Mouse (Mus musculus) midbrain, embryonic 14.5 days (tissue): ENCODE measurements at regions not wholly inside any gene's neighbourhood (a gene's known extent, or its start where the extent isn't known, plus 50 kb on each side); places are given as distances from the start of the nearest gene placed in this dataset.

ENCODE experiments used
- ATAC-seq: fragments of 200-750 bp; cut with Nextera tagmentation; 2 replicates; pipeline ENCODE4 v1.8.0; 2017; ENCODE audit warnings: moderate number of reproducible peaks, moderate library complexity; ENCODE audit not compliant: low FRiP score, low TSS enrichment
- DNase-seq: peaks from one replicate; pipeline ENCODE4 v3.0.0-alpha.2; 2015
- H3K27ac ChIP-seq: fragments of 300-500 bp; sonication (generic); replicated peaks from 2 replicates; pipeline ENCODE4 v1.5.1; 2014; ENCODE audit warnings: mild to moderate bottlenecking, low read depth, low read length, moderate library complexity
- H3K27me3 ChIP-seq: fragments of 300-500 bp; sonication (generic); 2 replicates; pipeline ENCODE4 v1.6.1; 2014; ENCODE audit warnings: low read length, control low read depth, mixed read lengths; ENCODE audit not compliant: control insufficient read depth, insufficient read depth
- H3K36me3 ChIP-seq: fragments of 300-500 bp; sonication (generic); 2 replicates; pipeline ENCODE4 v1.6.1; 2014; ENCODE audit warnings: low read length, control low read depth; ENCODE audit not compliant: control insufficient read depth, insufficient read depth
- H3K4me1 ChIP-seq: fragments of 300-500 bp; sonication (generic); 2 replicates; pipeline ENCODE4 v1.6.1; 2014; ENCODE audit warnings: mild to moderate bottlenecking, antibody characterized with exemption, low read length, control low read depth; ENCODE audit not compliant: control insufficient read depth, insufficient read depth
- H3K4me2 ChIP-seq: fragments of 300-500 bp; sonication (generic); 2 replicates; pipeline ENCODE4 v1.6.1; 2014; ENCODE audit warnings: mild to moderate bottlenecking, low read length, moderate library complexity
- H3K4me3 ChIP-seq: fragments of 300-500 bp; sonication (generic); replicated peaks from 2 replicates; pipeline ENCODE4 v1.5.1; 2014; ENCODE audit warnings: low read depth, low read length
- H3K9ac ChIP-seq: fragments of 300-500 bp; sonication (generic); replicated peaks from 2 replicates; pipeline ENCODE4 v1.6.1; 2014; ENCODE audit warnings: mild to moderate bottlenecking, low read length, moderate library complexity
- H3K9me3 ChIP-seq: fragments of 300-500 bp; sonication (generic); 2 replicates; pipeline ENCODE4 v1.6.1; 2016; ENCODE audit warnings: low read length, control low read depth, mixed read lengths; ENCODE audit not compliant: control insufficient read depth
- WGBS: fragments of 180-500 bp; shearing (Covaris S2); extraction: QIAGEN DNeasy Blood & Tissue Kit; methylation state at CpG from one replicate; pipeline ENCODE4 v1.1.7; 2014; 5-methylcytosine and 5-hydroxymethylcytosine counted together

DNA sequence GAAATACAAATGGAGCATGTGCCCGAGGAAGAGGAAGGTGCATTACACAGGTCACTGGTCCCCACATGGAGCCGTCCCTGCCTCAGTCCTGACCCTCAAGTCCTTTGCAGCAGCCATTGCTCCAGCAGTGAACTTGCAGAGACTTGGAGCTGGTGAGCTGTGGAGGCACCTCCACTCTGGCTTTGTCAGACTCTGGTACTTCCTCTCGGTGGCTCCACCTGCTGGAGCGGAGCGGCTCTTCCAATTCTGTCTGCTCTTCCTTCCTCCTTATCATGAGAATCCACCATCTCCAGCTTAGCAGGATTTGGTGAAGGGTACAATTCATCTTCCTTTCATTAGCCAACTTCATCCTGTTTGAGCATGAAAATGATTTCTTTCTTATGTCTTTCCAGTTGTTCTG is 149.3 kb upstream of the Slc7a14 start:
- H3K4me2 ChIP-seq, result no peak overlapping the region
- no peak overlapping the region for H3K4me3 ChIP-seq
- no peak overlapping the region for H3K27ac ChIP-seq
- no peaks in the 10 kb centered on the region for H3K36me3 ChIP-seq
- no peak overlapping the region for H3K9ac ChIP-seq
- ATAC-seq (no peak), DNase-seq (peak; percentile 58)
- H3K27me3 ChIP-seq, result no peaks in the 10 kb centered on the region
- 61% methylated on average over 5 of the region's 5 CpGs for WGBS
- no peaks in the 10 kb centered on the region for H3K4me1 ChIP-seq
- H3K9me3 ChIP-seq, result no peaks in the 10 kb centered on the region

DNA sequence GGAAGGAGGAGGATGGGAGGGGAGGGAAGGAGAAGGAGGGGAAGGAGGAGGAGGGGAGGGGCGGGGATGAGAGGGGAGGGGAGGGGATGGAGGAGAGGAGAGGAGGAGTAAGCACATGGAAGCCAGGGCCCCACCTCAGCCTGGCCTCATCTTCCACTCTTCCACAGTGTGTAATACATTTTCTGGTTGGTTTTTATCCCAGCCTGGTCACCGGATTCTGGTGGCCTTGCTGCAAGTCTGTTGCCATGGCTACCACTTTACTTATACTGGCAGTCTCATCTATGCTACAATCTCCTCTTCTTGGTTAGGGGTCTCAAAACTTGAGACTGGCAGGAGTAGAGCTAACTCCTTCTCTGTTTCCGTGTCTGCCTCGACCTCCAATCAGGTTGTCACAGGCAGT is 147.8 kb upstream of the Slc7a14 start:
- WGBS, result 29% methylated on average over 4 of the region's 4 CpGs
- H3K4me1 ChIP-seq, result no peaks in the 10 kb centered on the region
- H3K9me3 ChIP-seq, result no peaks in the 10 kb centered on the region
- no peaks in the 10 kb centered on the region for H3K36me3 ChIP-seq
- no peak overlapping the region for H3K9ac ChIP-seq
- no peak overlapping the region for H3K27ac ChIP-seq
- no peak overlapping the region for H3K4me2 ChIP-seq
- no peak overlapping the region for H3K4me3 ChIP-seq
- DNase-seq (peak; percentile 66), ATAC-seq (no peak; the same call in 1 of the 2 replicates)
- no peaks in the 10 kb centered on the region for H3K27me3 ChIP-seq

DNA sequence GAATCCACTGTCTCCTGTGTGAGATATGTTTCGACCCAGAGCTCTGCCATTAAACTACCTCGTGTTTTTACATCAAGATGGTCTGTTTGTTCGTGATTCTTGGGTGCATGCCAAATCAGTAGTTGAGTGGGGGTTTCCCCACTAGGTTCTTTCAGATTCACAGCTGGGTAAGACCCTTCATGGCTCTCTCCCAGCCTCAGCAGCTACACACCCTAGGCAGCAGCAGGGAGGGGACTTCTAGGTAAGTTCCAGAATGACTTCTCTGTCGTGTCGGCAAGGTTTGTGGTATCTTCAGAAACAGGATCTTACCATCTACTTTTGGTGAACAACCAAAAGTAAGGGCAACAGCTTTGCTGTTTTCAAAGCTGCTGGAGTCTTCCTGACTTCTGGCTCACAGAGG is 144.9 kb upstream of the Slc7a14 start:
- Histone ChIP-seq H3K4me1 (no peaks in the 10 kb centered on the region), H3K27ac (no peak overlapping the region), H3K9ac (no peak overlapping the region), H3K36me3 (no peaks in the 10 kb centered on the region), H3K4me2 (no peak overlapping the region), H3K27me3 (no peaks in the 10 kb centered on the region), H3K9me3 (no peaks in the 10 kb centered on the region), H3K4me3 (no peak overlapping the region)
- DNase-seq, result no peak
- 81% methylated on average over 5 of the region's 5 CpGs for WGBS
- ATAC-seq, result no peak

DNA sequence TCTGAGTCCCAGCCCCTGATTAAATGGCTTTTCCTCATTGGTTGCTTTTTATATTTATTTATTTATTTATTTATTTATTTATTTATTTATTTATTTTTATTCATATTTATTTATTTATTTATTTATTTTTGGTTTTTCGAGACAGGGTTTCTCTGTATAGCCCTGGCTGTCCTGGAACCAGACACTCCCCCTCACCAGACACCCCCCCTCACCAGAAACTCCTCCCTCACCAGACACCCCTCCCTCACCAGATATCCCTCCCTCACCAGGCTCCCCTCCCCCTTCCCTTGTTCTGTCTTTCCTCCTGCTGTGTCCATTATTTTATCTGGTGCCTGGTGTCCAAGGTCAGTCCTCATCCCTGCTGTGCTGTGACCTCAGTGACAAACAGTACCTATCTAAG is 134.7 kb upstream of the Slc7a14 start:
- Histone ChIP-seq H3K27me3 (no peaks in the 10 kb centered on the region), H3K4me2 (no peak overlapping the region), H3K4me3 (no peak overlapping the region), H3K9ac (no peak overlapping the region), H3K27ac (no peak overlapping the region), H3K36me3 (no peaks in the 10 kb centered on the region), H3K9me3 (no peaks in the 10 kb centered on the region), H3K4me1 (no peaks in the 10 kb centered on the region)
- DNase-seq, result no peak
- peak; percentile 64 for ATAC-seq
- WGBS, result 100% methylated on average over 1 of the region's 1 CpGs

DNA sequence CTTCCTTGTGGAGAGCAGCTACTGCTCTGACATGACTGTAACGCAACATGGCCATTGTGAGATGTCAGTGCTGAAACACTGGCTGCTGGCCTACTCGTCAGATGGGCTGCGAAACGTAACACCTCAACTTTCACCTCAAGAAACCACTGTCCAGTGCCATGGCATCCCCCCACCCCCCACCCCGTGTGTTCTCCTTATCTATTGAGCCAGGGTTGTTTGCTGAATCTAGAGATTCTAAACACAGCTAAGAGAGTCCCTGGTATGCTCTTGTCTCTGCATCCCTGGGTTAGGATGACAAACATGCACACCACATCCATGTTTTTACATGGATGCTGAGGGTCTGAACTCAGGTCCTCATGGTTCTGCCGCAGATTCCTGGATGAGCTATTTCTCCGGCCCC is 134.1 kb upstream of the Slc7a14 start:
- no peaks in the 10 kb centered on the region for H3K36me3 ChIP-seq
- whole genome bisulfite sequencing, result 90% methylated on average over 7 of the region's 7 CpGs
- no peak overlapping the region for H3K9ac ChIP-seq
- H3K27me3 ChIP-seq, result no peaks in the 10 kb centered on the region
- no peak overlapping the region for H3K4me2 ChIP-seq
- H3K4me1 ChIP-seq, result no peaks in the 10 kb centered on the region
- H3K4me3 ChIP-seq, result no peak overlapping the region
- DNase-seq, result no peak
- no peak overlapping the region for H3K27ac ChIP-seq
- no peak for ATAC-seq
- no peaks in the 10 kb centered on the region for H3K9me3 ChIP-seq

DNA sequence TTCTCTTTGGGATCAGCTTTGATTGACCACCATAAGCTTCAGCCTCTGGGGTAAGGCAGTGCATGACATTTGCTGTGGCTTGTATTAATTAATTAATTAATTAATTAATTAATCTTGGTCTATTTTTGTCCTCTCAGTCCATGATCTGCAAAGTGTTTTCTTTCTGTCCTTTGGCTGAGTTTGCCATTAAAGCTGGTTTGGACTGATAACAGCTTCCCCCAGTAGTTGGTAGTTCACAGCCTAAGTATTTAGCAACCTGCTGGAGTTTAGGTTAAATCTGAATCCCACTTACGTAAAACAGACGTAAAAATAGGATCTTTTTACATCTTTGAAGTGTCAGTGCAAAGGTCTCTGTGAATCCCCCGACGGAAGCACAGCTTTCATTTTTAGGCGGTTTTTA is 133.7 kb upstream of the Slc7a14 start:
- no peak for DNase-seq
- no peaks in the 10 kb centered on the region for H3K27me3 ChIP-seq

DNA sequence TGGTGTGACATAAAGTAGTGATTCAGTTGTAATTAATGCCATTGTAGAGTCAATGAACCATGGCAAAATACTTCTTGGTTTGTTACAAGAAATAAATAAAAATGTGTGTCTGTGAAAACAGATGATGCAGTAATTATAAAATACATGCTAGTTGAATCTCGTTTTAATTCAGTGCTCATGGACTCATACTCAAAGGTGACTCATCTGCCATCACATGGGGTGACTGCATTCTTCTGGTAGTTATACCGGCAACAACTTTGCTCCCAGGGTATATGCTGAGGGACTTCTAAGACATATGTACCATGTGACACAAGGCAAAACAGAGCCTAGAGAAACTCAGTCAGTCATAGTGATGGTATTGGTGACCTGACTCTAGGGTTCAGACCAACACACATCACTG is 130.1 kb upstream of the Slc7a14 start:
- Histone ChIP-seq H3K36me3 (no peaks in the 10 kb centered on the region), H3K27me3 (no peaks in the 10 kb centered on the region), H3K9me3 (no peaks in the 10 kb centered on the region), H3K4me3 (no peak overlapping the region), H3K27ac (no peak overlapping the region), H3K9ac (no peak overlapping the region), H3K4me1 (no peaks in the 10 kb centered on the region), H3K4me2 (no peak overlapping the region)
- DNase-seq (no peak), ATAC-seq (no peak)
- 88% methylated on average over 2 of the region's 2 CpGs for WGBS

More for the DNA sequence above, 133.7 kb upstream of the Slc7a14 start:
- no peak for ATAC-seq
- no peak overlapping the region for H3K27ac ChIP-seq
- no peaks in the 10 kb centered on the region for H3K36me3 ChIP-seq
- no peaks in the 10 kb centered on the region for H3K9me3 ChIP-seq
- 91% methylated on average over 5 of the region's 5 CpGs for WGBS
- H3K9ac ChIP-seq, result no peak overlapping the region
- no peak overlapping the region for H3K4me2 ChIP-seq
- H3K4me3 ChIP-seq, result no peak overlapping the region
- H3K4me1 ChIP-seq, result no peaks in the 10 kb centered on the region

DNA sequence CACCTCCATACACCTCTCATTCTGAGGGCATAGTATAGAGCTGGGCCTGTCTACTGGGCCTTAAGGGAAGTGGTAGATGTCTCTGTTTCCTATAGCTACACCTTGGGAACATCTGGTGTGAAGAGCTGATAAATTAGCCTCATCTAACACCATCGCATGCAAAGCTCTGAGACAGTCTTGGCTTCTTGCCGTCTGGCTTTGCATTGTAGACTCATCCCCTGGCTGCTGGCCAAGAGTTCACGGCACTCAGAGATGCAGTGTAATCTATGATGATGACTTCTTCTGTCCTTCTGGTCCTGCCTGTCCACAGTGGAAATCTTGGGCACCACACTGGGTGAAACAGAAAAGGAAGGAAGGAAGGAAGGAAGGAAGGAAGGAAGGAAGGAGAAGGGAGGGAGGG is 127.8 kb upstream of the Slc7a14 start:
- Histone ChIP-seq H3K9me3 (no peaks in the 10 kb centered on the region), H3K27ac (no peak overlapping the region), H3K4me2 (no peak overlapping the region), H3K4me3 (no peak overlapping the region), H3K4me1 (no peaks in the 10 kb centered on the region), H3K9ac (no peak overlapping the region), H3K27me3 (no peaks in the 10 kb centered on the region), H3K36me3 (no peaks in the 10 kb centered on the region)
- ATAC-seq (peak; percentile 17; the same call in 1 of the 2 replicates), DNase-seq (peak; percentile 50)
- WGBS, result 75% methylated on average over 3 of the region's 3 CpGs

DNA sequence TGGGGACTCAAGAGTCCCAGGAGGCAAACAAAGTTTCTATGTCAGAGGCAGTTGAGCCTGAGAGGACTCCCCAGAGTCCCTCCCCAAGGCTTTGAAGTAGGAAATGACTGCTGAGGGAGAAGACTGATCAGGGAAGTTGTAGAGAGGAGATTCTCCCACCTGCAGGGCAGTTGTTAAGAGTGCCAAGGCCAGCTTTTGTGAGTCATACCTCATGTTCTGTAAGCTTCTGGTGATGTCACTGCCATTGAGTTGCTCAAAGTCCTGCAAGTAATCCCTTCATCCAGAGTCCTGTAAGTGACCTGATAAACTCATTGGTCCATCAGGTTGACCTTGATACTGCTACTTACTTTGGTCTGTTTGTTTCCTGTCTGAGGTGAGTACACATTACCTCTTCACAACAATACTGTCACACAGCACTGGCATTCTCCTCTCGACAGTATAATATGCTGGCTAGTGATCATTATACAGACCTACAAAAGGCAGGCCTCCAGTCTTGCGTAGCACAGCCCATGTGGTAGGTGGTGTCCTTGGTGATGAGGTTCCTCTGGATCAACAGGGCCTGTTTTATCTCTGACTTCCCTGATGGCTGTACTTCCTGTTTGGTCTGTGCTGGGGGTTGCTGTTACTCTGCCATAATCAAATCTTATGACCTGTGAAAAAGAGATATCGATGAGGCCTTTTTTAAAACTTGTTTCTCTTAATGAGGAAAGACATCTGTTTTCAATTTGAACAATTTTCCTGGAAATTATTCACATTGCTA is 125.2 kb upstream of the Slc7a14 start:
- WGBS, result 87% methylated on average over 3 of the region's 3 CpGs
- Histone ChIP-seq H3K4me1 (no peaks in the 10 kb centered on the region), H3K9me3 (no peaks in the 10 kb centered on the region), H3K4me2 (no peak overlapping the region), H3K4me3 (no peak overlapping the region), H3K27me3 (no peaks in the 10 kb centered on the region), H3K9ac (no peak overlapping the region), H3K27ac (no peak overlapping the region), H3K36me3 (no peaks in the 10 kb centered on the region)
- no peak for DNase-seq
- no peak for ATAC-seq
